Mouse (Mus musculus) gastrocnemius, postnatal 36 days (tissue): Measurements from ENCODE around the gene Slfn8. TPM values are rescaled to one million over a fixed set of nuclear protein-coding genes. Genes with fewer than 3 reads are reported as not detected.
A peak's percentile ranks its signal among the peaks of the same experiment; 100 is the strongest.
"Not testable (repeated sequence)": the region's sequence is repeated elsewhere in the genome, so short reads cannot be mapped to it uniquely, and the experiment has no call there.

Experiments
- DNase-seq, 2 experiments: peaks; one replicate each; pipeline ENCODE4 v3.0.0; 2022
- intact Hi-C: fragments of 180-260 bp; cut with DNase I; formaldehyde crosslinking; loops from one replicate; pipeline ENCODE4 v1.15.1; 2025
- long read RNA-seq, 2 experiments: library from polyadenylated mRNA; stranded (forward); transcript quantifications; one replicate each; pipeline ENCODE4 v2.0.0; 2021
- total RNA-seq, 2 experiments: library from RNA; stranded (reverse); gene quantifications; 2 replicates each; pipeline ENCODE4 v1.2.3; 2021

The Slfn8 gene
- under 1 TPM; 0.17 to 0.18 TPM for total RNA-seq
- long read RNA-seq, experiment 1 = 0 reads
- long read RNA-seq, experiment 2 = 0 reads

GRCm38 (mm10) chr11:83020621-83021020, at the start of gene Slfn8:
Slfn8 (minus strand) TSS chr11:83020810.
- DNase-seq = peak; percentile 9 to 41
- intact Hi-C loops = no loop called here

- no peak for DNase-seq
- intact Hi-C loops = no loop called here
Measured at GRCm38 (mm10) chr11:83067982-83068694, 47.5 kb upstream of the Slfn8 start.

GRCm38 (mm10) chr11:83066640-83067531, 46.3 kb upstream of the Slfn8 start:
- peak in 1 of 2 experiments; percentile 8 for DNase-seq
- intact Hi-C loops = no loop called here

- DNase-seq = no peak
- intact Hi-C loops = no loop called here
Measured at GRCm38 (mm10) chr11:83065441-83066344, 45.1 kb upstream of the Slfn8 start.

DNA sequence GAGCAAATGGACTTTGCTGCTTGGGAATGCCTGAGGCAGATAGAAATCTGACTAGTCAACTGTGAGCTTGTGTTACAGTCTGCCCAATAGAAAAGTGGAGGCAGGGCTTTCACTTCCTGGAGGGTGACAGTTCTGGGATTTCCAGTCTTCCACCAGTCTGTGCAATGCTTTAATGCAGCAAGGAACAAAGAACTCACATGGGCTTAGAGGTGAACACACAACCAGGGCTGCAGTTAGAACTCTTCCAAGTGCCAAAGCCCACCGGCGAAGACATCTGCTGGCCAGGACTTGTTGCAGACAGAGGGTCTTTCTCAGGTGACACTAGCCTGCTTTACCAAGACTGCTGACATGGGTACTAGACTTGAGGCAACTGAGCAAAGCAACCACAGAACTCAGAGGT, 44.3 kb upstream of the Slfn8 start, which contains the start of gene Slfn2:
TSS of gene Slfn2 (plus strand) at position 167 of the 400 bp plus-strand sequence.
- no peak for DNase-seq
- intact Hi-C loops = no loop called here

GRCm38 (mm10) chr11:83063941-83064349, 43.3 kb upstream of the Slfn8 start:
- no peak for DNase-seq
- intact Hi-C loops = no loop called here

DNA sequence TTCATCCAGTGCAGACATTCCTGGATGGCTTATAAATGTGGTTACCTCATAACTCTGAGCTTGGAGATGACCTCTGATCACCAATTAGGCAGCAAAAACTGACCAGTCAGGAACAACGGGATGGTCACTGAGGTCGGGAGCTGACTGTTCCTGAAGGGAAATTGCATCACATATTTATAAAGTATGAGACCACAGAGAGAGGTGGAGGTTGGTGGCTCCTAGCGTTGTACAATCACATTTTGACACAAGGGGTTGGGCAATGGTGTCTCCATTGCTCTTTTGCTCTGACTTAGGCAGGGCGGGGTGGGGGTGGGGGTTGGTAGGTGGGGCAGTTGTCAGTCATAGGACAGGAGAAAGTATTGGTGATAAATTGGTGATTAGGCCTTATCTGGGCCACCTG, 42.5 kb upstream of the Slfn8 start:
- DNase-seq = no peak
- intact Hi-C loops = no loop called here

DNA sequence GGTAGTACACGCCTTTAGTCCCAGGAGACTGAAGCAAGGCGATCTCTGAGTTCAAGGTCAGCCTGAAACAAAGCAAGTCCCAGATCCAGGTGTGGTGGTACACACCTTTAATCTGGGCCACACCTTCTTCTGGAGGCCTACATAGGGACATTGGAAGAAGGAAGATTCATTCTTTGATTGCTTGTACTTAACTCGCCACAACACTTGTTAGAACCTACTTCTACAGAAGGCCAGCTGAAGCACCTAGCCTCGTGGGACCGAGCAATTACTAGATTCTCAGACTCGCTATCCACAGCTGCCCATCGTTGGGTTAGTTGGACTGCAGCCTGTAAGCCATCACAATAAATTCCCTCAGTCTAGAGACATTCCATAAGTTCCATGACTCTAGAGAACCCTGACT, 41.2 kb upstream of the Slfn8 start:
- intact Hi-C loops = no loop called here
- DNase-seq = no peak

DNA sequence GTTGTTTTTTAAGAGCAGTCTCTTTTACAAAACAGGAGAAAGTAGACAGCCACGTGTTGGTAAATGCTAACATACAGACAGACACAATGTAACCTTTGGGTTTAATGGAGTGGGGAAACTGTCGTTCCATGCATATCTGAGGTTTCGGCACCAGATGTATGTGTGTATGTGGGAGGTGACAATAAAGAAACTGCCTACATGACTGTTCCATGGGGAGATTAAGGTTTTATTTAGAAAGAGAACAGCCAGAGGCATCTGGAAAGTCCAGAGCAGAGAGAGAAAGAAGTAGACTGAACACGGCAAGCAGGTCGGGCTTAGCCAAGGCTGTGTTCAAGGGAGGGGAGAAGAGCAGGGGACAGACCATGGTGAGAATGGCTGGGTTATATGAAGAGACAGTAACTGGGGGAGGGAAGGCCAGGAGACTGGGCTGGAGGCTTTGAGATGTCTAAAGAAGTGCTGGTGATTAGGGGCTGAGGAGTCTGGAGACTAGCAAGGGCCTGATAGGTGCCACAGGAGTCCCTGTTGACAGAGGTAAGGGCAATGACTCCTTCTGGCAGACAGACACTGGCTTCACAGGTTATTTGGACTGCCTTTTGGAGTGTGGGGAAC, 39.9 kb upstream of the Slfn8 start:
- intact Hi-C loops = no loop called here
- no peak for DNase-seq

DNA sequence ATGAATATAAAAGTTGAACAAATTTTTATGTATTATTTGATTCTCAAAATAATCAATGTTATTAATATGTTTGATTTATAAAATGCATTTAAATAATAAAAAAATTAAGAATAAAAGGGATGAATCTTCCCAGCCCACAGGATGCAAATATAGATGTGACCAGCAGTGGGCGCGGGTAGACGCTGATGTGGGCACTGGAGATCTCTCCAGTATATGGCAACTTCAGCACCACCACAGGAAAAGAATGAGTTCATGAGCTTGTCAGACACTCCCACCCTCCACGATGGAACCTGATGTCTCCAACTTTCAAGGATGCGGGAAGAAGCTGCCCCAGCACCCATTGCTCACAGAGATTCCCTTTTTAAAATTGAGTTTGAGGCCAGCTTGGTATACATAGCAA, 37.3 kb upstream of the Slfn8 start:
- DNase-seq = peak; percentile 14 to 41
- intact Hi-C loops = loop anchor here (10.0 kb wide), 1 partner anchor 367 kb away; the partner anchor contains the start of gene Gas2l2

GRCm38 (mm10) chr11:83045642-83046041, 25.0 kb upstream of the Slfn8 start:
- intact Hi-C loops = no loop called here
- no peak for DNase-seq

- intact Hi-C loops = no loop called here
- no peak for DNase-seq
Measured at GRCm38 (mm10) chr11:83043891-83044290, 23.3 kb upstream of the Slfn8 start.

DNA sequence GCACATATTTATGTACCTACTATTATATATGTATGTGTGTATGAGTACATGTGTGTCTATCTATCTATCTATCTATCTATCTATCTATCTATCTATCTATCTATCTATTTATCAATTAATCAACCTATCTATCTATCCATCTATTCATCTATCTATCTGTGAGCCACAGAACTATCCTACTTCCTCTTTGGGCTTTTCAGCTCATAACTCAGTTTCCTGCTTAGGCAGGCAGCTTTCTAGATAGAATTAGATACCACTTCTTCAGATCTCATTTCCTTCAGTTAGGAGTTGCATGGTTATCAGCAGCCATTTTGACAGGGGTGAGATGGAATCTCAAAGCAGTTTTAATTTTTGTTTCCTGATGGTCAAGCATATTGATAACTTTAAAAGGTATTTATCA, 20.4 kb upstream of the Slfn8 start:
- intact Hi-C loops = no loop called here
- no peak for DNase-seq

DNA sequence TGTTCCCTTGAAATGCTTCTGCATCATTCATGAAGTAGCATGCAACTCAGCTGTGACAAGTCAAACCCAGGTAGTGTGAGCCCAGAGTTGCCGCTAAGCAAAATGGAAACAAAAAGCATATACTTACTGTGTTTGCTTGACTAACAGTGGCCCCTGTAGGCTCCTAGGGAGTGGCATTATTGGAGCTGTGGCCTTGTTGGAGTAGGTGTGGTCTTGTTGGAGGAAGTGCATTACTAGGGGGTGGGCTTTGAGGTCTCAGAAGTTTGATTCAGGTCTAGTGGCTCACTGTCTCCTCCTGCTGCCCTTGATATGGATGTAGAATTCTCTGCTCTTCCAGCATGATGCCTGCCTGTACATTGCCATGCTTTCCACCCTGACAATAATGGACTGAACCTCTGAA, 19.7 kb upstream of the Slfn8 start:
- DNase-seq = no peak
- intact Hi-C loops = no loop called here

- no peak for DNase-seq
- intact Hi-C loops = no loop called here
Measured at GRCm38 (mm10) chr11:83039796-83040195, 19.2 kb upstream of the Slfn8 start.

DNA sequence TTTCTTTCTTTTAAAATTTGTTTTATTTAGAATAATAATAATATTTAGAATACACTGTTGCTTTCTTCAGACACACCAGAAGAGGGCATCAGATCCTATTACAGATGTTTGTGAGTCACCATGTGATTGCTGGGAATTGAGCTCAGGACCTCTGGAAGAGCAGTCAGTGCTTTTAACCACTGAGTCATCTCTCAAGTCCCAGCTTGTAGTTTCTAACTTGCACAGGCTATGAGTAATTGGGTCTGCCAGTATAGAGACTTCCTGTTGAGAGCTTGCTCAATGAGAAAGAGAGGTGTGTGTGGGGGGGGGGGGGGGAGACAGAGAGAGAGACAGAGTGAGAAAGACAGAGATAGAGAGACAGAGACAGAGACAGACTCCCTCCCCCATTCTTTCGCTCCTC, 18.5 kb upstream of the Slfn8 start:
- intact Hi-C loops = no loop called here

GRCm38 (mm10) chr11:83038686-83039085, 18.1 kb upstream of the Slfn8 start:
- DNase-seq, intact Hi-C loops: not testable (repeated sequence)

More for the DNA sequence above, 18.5 kb upstream of the Slfn8 start:
- no peak for DNase-seq

GRCm38 (mm10) chr11:83019561-83020519, 770 bp downstream of the Slfn8 start:
- intact Hi-C loops, DNase-seq: not testable (repeated sequence)

GRCm38 (mm10) chr11:83016093-83016492, 4.5 kb downstream of the Slfn8 start:
- intact Hi-C loops = no loop called here

More at GRCm38 (mm10) chr11:83016093-83016492, 4.5 kb downstream of the Slfn8 start:
- DNase-seq = no peak
